Mouse (Mus musculus) embryonic fibroblast, embryonic 13.5 days (primary cell): ENCODE results near the gene Hspb7. TPM values are rescaled to one million over a fixed set of nuclear protein-coding genes. Genes with fewer than 3 reads are reported as not detected.

Experiments used
- H3K27ac ChIP-seq: 2 replicates; pipeline ENCODE4 v1.5.1; 2012; ENCODE audit warnings: low read length, control low read depth, inconsistent platforms; ENCODE audit not compliant: insufficient read depth
- H3K4me1 ChIP-seq: 2 replicates; pipeline ENCODE4 v1.6.1; 2011; ENCODE audit warnings: low read length; ENCODE audit not compliant: control insufficient read depth, insufficient read depth
- H3K4me3 ChIP-seq: 2 replicates; pipeline ENCODE4 v1.5.1; 2011; ENCODE audit warnings: mild to moderate bottlenecking, control low read depth, low read length; ENCODE audit not compliant: insufficient read depth
- CTCF ChIP-seq: IDR thresholded peaks from 2 replicates; pipeline ENCODE4 v1.5.1; 2011; ENCODE audit warnings: mild to moderate bottlenecking, control low read depth, low read length, moderate library complexity, borderline replicate concordance; ENCODE audit not compliant: insufficient read depth
- POLR2A ChIP-seq: IDR thresholded peaks from 2 replicates; pipeline ENCODE4 v1.6.1; 2011; ENCODE audit warnings: low read depth, mild to moderate bottlenecking, control low read depth, low read length, moderate library complexity
- polyA plus RNA-seq: library from polyadenylated mRNA; stranded (reverse); fragments of >200 nt; gene quantifications from 2 replicates; pipeline ENCODE4 v1.2.4, GENCODE M21; 2011; ENCODE audit warnings: low read depth; ENCODE audit not compliant: missing spikeins, insufficient read length

Hspb7 gene
- 1.2 and 1.9 TPM in 2 replicates for polyA plus RNA-seq

DNA sequence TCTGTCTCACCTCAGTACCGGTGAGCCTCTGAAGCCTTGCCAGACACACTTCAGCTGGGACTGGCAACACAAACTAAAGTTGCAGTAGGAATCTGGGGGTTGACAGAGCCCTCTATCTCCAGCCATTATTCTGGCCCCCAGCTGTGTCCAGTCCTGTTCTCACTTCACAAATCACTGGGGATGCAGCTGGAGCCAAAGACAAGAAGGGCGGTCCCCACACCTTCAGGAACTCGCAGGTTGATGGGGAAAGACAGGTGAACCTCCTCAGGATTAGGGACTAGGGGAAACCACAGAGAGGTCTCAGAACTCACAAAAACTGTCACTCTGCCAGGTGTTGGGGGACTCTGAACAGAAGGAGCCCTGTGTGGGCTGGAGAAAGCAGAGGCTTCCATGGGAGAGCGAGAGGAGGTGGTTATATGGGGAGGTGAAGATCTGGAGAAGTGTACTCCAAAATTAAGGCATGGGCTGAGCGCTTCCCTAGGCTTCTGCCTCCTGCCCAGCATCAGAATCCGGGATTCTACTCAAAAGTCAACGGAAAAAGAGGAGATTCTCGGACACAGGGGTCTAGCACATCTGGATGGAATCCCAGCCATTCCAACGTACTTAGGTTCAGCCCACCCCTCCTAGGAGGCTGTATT lies at the start of gene Hspb7:
TSS of gene Hspb7 (plus strand) at position 588 of the 638 bp plus-strand sequence.
- TF ChIP-seq CTCF (no peak), POLR2A (no peak)
- Histone ChIP-seq H3K4me3 (no peak within 1 kb of the TSS), H3K4me1 (peaks cover 10% of the 10 kb centered on the region; the same call in 1 of the 2 replicates), H3K27ac (no peak within 1 kb of the TSS)

DNA sequence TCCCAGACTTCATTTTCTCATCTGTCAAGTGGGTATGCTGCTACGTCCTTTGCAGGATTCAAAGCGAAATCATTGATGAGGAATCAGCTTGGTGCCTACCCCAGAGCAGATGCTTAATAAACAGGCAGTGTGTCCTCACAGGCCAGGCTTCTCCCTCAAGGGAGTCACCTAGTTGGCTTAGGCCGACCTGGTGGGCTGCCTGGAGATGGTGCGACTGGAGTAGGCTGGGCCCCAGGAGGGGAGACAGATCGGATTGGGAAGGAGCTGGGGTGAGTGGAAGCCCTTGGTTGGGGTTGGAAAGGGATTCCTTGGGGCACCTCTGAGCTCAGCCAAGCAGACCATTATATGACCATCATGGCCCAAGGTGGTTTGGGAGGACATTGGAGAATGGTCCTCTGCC lies 48.2 kb upstream of the Hspb7 start:
- no peak for TF ChIP-seq POLR2A
- no peak for TF ChIP-seq CTCF
- Histone ChIP-seq H3K4me3 (no peak overlapping the region), H3K4me1 (no peaks in the 10 kb centered on the region), H3K27ac (no peak overlapping the region)

DNA sequence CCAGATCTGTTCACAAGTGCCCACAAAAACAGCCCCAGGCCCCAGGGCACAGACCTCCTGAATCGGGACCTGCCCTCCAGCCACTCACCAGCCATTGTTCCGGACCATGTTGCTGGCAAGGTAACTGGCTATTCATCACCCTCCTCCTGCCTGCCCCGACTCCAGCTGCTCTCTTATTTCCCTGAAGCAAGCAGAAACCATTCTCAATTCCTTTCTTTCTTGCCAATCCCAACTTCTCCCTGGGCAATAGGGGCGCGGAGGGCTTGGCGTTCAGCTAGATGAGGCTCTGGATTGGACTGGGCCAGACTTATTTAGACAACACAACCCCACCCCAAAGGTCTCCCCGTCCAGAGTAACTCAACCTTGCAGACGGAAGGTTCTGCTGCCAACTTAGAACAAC lies 40.9 kb upstream of the Hspb7 start:
- TF ChIP-seq POLR2A (no peak), CTCF (no peak)
- Histone ChIP-seq H3K4me3 (no peak overlapping the region), H3K27ac (no peak overlapping the region), H3K4me1 (no peaks in the 10 kb centered on the region)

DNA sequence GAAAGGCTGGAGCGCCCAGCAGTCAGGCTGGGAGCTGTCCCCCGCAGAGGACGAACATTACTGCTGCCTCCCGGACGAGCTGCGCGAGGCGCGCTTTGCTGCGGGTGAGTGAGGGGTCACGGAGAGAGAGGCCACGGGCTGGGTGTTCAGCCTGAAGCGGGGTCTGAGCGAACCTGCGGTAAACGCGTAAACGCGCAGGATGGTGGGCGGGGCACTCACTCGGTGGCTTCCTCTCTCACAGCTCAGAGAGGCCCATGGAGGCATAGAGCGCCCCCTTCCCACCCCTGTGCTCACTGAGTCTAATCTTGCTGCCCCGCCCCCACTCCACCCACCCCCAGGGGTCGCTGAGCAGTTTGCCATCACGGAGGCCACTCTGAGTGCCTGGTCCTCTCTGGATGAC lies 38.2 kb upstream of the Hspb7 start:
- TF ChIP-seq CTCF = no peak
- H3K4me1 ChIP-seq = no peaks in the 10 kb centered on the region
- no peak overlapping the region for H3K27ac ChIP-seq
- H3K4me3 ChIP-seq = no peak overlapping the region

DNA sequence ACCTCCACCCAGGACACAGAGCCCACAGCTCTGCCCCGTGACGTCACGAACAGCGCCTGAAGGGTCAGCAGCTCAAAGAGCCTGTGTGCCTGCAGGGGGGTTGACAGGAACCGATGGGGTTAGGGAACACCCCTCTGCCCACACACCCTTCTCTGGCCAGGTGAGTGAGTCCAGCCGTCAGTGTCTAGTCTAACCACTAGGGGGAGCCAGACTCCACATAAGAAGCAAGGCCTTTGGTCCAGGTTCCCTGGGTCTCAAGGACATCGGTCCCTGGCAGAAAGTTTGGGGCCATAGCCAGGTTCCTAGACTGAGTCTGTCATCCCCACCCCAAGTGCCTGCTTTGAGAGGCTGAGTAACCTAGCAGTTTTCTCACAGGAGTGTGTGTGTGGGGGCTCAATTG lies 35.3 kb upstream of the Hspb7 start:
- Histone ChIP-seq H3K4me3 (no peak overlapping the region), H3K4me1 (no peaks in the 10 kb centered on the region), H3K27ac (no peak overlapping the region)
- peak; percentile 80; the same call in 1 of the 2 replicates for TF ChIP-seq CTCF
- no peak for TF ChIP-seq POLR2A

DNA sequence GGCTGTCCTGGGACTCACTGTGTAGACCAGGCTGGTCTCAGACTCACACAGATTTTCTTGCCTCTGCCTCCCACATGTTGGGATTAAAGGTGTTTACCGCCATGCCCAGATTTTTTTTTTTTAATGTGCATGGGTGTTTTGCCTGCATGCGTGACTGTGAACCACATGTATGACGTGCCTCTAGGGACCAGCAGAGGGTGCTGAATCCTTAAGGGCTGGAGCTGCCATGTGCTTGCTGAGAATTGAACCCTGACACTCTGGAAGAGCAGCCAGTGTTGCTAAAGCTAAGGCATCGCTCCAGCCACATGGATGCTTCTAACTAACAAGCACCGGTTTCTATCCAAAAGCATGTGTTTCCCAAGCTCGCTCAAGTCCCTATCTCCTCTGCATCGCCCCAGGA lies 34.4 kb upstream of the Hspb7 start:
- Histone ChIP-seq H3K4me1 (no peaks in the 10 kb centered on the region), H3K27ac (no peak overlapping the region), H3K4me3 (no peak overlapping the region)
- peak; percentile 24; the same call in 1 of the 2 replicates for TF ChIP-seq CTCF
- no peak for TF ChIP-seq POLR2A

DNA sequence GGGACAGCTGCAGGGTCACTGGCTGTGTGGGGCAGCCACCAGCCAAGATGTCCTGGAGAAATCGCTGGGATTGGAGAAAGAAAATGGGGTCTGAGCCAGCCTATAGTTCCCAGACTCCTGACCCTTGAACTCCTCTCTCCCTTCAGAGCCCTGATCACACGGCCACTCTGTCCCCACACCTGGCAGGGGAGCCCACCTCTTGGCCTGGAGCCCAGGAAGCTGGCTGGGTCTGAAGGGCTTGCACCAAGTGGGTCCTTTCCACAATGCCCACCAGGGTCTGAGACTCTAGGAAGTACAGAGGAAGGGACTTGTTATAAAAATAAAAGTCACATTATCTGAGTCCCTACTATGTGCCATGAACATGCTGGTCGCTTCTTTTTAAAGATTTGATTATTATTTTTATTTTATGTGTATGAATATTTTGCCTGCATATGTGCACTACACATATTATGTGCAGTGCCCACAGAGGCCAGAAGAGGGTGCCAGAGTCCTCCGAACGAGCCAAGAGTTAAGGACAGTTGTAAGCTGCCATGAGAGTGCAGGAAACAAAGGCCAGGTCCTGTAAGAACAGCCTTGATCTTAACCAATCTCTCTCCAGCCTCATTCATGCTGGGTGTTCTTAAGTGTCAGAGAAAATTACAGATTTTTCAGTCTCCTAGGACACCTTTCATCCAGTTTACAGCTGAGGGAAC lies 33.3 kb upstream of the Hspb7 start:
- no peaks in the 10 kb centered on the region for H3K4me1 ChIP-seq
- no peak overlapping the region for H3K27ac ChIP-seq
- TF ChIP-seq POLR2A = no peak
- peak; percentile 73 for TF ChIP-seq CTCF

DNA sequence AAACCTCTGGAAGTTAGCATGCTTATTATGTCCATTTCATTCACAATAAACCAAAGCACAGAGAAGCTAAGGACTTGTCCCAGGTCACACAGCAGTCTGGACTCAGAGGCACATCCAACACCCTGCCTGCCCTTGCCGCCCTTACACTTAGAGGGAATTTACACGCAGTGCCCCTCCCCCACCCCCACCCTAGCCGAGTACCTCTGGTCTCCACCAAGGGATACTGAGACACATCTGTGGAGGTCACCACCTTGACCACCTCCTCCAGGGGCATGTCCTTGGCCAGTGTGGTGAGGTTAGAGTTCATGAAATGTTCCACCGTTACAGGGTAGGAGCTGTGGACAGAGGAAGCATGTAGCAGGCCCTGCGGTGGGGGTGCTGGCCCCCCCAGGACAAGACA lies 32.6 kb upstream of the Hspb7 start:
- Histone ChIP-seq H3K4me1 (no peaks in the 10 kb centered on the region), H3K27ac (no peak overlapping the region), H3K4me3 (no peak overlapping the region)
- TF ChIP-seq POLR2A (no peak), CTCF (no peak)

More for the DNA sequence above, 33.3 kb upstream of the Hspb7 start:
- H3K4me3 ChIP-seq = no peak overlapping the region

DNA sequence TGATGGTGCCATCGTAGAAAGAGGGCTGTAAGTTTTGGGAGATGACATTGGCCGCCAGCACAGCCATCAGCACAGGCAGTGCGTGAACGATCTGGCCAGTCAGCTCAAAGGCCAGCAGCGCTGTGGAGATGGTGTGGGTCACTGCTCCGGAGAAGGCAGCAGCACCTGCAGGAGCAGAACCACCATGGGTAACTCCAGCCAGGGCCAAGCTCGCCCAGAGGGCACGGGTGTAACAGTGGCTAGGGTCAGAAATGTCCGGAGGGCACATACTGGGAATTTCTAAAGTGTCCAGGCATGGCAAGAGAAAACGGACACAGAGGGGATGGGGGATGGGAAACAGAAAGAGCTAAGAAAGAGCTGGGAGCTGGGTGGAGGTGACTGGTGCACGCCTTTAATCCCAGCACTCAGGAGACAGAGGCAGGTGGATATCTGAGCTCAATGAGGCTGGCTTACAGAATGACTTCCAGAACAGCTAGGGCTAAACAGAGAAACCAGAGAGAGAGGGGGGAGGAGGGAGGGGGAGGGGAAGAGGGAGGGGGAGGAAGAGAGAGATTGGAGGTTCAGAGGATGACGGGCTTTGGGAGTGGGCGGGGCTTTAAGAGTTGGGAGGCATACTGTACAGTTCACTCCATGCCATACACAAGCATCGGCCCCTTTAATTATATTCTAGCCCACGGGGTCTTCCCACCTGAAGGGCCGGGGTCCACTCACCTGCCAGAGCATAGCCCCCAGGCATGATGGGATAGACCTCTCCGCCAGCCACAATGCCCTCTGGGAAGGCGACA lies 31.0 kb upstream of the Hspb7 start:
- Histone ChIP-seq H3K27ac (no peak overlapping the region), H3K4me1 (no peaks in the 10 kb centered on the region), H3K4me3 (no peak overlapping the region)
- TF ChIP-seq POLR2A = no peak
- no peak for TF ChIP-seq CTCF

DNA sequence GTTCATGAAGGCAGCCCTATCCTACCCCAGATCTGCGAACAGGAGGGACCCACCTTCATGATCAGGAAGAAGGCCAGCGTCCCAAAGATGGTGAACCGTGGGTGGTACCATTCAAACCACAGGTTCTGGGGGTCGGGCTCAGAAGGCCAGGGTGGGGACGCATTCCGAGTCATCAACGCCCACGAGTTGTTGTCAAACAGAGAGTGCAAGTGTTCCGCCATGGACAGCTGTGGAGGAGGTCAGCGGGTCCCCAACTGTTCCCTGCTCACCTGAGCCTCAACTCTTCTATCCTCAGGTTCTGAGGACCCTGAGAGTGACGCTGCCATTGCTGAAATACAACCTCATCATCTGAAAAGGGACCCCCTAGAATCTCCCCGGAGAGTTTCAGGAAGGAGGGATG lies 29.3 kb upstream of the Hspb7 start:
- no peak overlapping the region for H3K4me3 ChIP-seq
- no peak overlapping the region for H3K27ac ChIP-seq
- H3K4me1 ChIP-seq = no peaks in the 10 kb centered on the region
- TF ChIP-seq CTCF (no peak), POLR2A (no peak)
